Mouse (Mus musculus) cerebellum, adult 2 months (tissue): ENCODE measurements at regions not wholly inside any gene's neighbourhood (a gene's known extent, or its start where the extent isn't known, plus 50 kb on each side); places are given as distances from the start of the nearest gene placed in this dataset.

Experiments
- CTCF ChIP-seq: fragments of 200-500 bp; IDR thresholded peaks from 2 replicates; pipeline ENCODE4 v1.5.1; 2011; ENCODE audit warnings: low read depth, mild to moderate bottlenecking, control low read depth, low read length, moderate library complexity, borderline replicate concordance; ENCODE audit not compliant: insufficient read depth
- POLR2A ChIP-seq: fragments of 200-500 bp; IDR thresholded peaks from 2 replicates; pipeline ENCODE4 v1.6.1; 2011; ENCODE audit warnings: low read length, control low read depth, borderline replicate concordance; ENCODE audit not compliant: insufficient read depth

GRCm38 (mm10) chr10:99333831-99334230, 70.8 kb downstream of the Dusp6 start:
- TF ChIP-seq POLR2A: no peak
- no peak for TF ChIP-seq CTCF
